Mouse (Mus musculus) hindbrain, embryonic 15.5 days (tissue): Measurements from ENCODE around the gene Ppbp. TPM values are rescaled to one million over a fixed set of nuclear protein-coding genes. Genes with fewer than 3 reads are reported as not detected.

Experiments used
- ATAC-seq: fragments of 200-750 bp; cut with Nextera tagmentation; 2 replicates; pipeline ENCODE4 v1.8.0; 2017; ENCODE audit warnings: low read depth, moderate number of reproducible peaks, moderate TSS enrichment; ENCODE audit not compliant: low FRiP score
- H3K27ac ChIP-seq: fragments of 300-500 bp; sonication (generic); replicated peaks from 2 replicates; pipeline ENCODE4 v1.5.1; 2015; ENCODE audit warnings: mild to moderate bottlenecking, inconsistent platforms
- H3K27me3 ChIP-seq: fragments of 300-500 bp; sonication (generic); 2 replicates; pipeline ENCODE4 v1.6.1; 2015; ENCODE audit warnings: control low read depth, inconsistent platforms
- H3K36me3 ChIP-seq: fragments of 300-500 bp; sonication (generic); 2 replicates; pipeline ENCODE4 v1.6.1; 2015; ENCODE audit warnings: control low read depth, inconsistent platforms
- H3K4me1 ChIP-seq: fragments of 300-500 bp; sonication (generic); replicated peaks from 2 replicates; pipeline ENCODE4 v1.6.1; 2015; ENCODE audit warnings: control low read depth, inconsistent platforms
- H3K4me2 ChIP-seq: fragments of 300-500 bp; sonication (generic); 2 replicates; pipeline ENCODE4 v1.6.1; 2015; ENCODE audit warnings: moderate library complexity, mild to moderate bottlenecking, inconsistent platforms
- H3K4me3 ChIP-seq: fragments of 300-500 bp; sonication (generic); 2 replicates; pipeline ENCODE4 v1.5.1; 2015; ENCODE audit warnings: mild to moderate bottlenecking, inconsistent platforms
- H3K9ac ChIP-seq: fragments of 300-500 bp; sonication (generic); 2 replicates; pipeline ENCODE4 v1.6.1; 2015; ENCODE audit warnings: inconsistent platforms
- H3K9me3 ChIP-seq: fragments of 300-500 bp; sonication (generic); 2 replicates; pipeline ENCODE4 v1.6.1; 2016; ENCODE audit warnings: control low read depth, inconsistent platforms
- WGBS: fragments of 180-500 bp; shearing (Covaris S2); methylation state at CpG from one replicate; pipeline ENCODE4 v1.1.7; 2015; 5-methylcytosine and 5-hydroxymethylcytosine counted together
- polyA plus RNA-seq: library from polyadenylated mRNA; unstranded; fragments of >200 nt; fragmentation: Nextera tagmentation; extraction: Ambion mirVana; gene quantifications from 2 replicates; pipeline ENCODE4 v1.2.1, GENCODE M21; 2015

Gene Ppbp
- polyA plus RNA-seq, 1 experiment from 2014 or later: 1.9 TPM

GRCm38 (mm10) chr5:90763912-90764665 is 4.2 kb upstream of the Ppbp start:
- Histone ChIP-seq H3K4me3 (no peak overlapping the region), H3K4me2 (no peak overlapping the region), H3K27ac (no peak overlapping the region), H3K9ac (no peak overlapping the region), H3K9me3 (no peaks in the 10 kb centered on the region), H3K36me3 (no peaks in the 10 kb centered on the region), H3K4me1 (peaks cover 2% of the 10 kb centered on the region), H3K27me3 (peaks cover 2% of the 10 kb centered on the region; the same call in 1 of the 2 replicates)
- 84% methylated on average over 12 of the region's 12 CpGs for WGBS
- no peak for ATAC-seq

DNA sequence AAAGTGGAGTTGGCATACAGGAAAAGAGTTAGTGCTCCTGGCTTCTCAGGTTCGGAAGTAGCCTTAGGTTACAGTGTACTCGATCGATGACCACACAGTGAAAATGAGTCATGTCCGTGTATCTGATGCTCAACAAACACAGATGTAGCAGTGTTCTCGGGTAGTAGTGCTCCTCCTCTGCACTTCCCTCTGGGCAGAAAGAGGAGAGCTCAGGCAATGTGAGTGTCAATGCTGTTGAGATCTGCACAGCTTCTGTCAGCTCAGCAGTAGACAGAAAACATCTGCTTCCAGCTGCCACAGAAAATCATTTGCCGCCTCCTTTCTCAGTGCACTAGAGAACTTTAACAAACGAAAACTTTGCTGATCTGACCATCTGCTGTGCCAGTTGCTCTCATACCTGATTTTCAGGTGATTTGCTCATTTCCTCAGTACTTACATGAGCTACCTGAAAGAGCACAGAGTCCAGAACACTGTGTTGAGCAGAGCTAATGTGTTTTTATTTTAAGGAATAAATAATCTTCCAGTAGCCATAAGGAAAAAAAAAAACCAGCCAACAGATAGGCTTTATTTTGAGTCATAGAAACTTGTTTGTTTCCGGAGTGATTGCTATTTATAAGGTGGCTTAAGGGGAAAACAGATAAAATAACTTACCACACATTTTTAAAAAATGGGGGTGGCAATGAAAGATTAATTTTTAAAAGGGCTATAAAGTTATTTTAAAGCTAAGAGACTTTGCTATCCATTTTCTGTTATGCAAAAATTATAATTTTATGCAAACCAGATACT is 2.3 kb upstream of the Ppbp start:
- H3K36me3 ChIP-seq: no peaks in the 10 kb centered on the region
- H3K27me3 ChIP-seq: peaks cover 2% of the 10 kb centered on the region; the same call in 1 of the 2 replicates
- no peak overlapping the region for H3K27ac ChIP-seq
- no peaks in the 10 kb centered on the region for H3K9me3 ChIP-seq
- H3K4me1 ChIP-seq: no peaks in the 10 kb centered on the region
- no peak overlapping the region for H3K4me2 ChIP-seq
- no peak overlapping the region for H3K4me3 ChIP-seq
- ATAC-seq: no peak
- H3K9ac ChIP-seq: no peak overlapping the region
- WGBS: 81% methylated on average over 8 of the region's 8 CpGs

- Histone ChIP-seq H3K4me1 (no peaks in the 10 kb centered on the region), H3K36me3 (no peaks in the 10 kb centered on the region), H3K4me3 (no peak overlapping the region), H3K27ac (no peak overlapping the region), H3K9ac (no peak overlapping the region), H3K4me2 (no peak overlapping the region), H3K9me3 (no peaks in the 10 kb centered on the region), H3K27me3 (no peaks in the 10 kb centered on the region)
- 79% methylated on average over 3 of the region's 3 CpGs for WGBS
- no peak for ATAC-seq
These were observed 3.1 kb downstream of the Ppbp start for GRCm38 (mm10) chr5:90771369-90771768.

GRCm38 (mm10) chr5:90771880-90772653 is 3.7 kb downstream of the Ppbp start, which contains the start of gene Pf4:
Gene Pf4 (plus strand): TSS chr5:90772435.
- no peaks in the 10 kb centered on the region for H3K9me3 ChIP-seq
- no peaks in the 10 kb centered on the region for H3K36me3 ChIP-seq
- 91% methylated on average over 16 of the region's 16 CpGs for WGBS
- H3K27ac ChIP-seq: no peak within 1 kb of the TSS
- no peaks in the 10 kb centered on the region for H3K4me1 ChIP-seq
- H3K27me3 ChIP-seq: no peaks in the 10 kb centered on the region
- no peak within 1 kb of the TSS for H3K4me2 ChIP-seq
- ATAC-seq: no peak
- H3K9ac ChIP-seq: no peak within 1 kb of the TSS
- H3K4me3 ChIP-seq: no peak within 1 kb of the TSS

DNA sequence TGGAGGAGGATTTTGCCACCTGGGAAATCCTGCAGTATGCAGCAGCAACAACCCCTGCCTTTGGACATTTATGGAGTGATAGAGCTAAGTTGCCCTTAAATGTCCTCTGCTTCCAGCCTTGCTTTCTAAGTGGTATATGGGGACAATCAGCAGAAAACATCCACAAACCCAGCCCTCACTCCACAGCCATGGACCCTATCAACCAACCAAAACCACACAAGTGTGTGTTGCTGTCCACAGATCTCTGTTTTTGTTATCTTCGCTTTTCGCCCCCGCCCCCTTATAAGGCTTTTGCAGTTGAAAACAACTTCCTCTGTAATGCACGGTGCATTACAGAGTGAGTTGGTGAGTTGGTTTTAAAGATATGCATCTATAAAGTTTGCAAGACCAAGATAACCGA is 7.2 kb downstream of the Ppbp start:
- Histone ChIP-seq H3K9ac (no peak overlapping the region), H3K27ac (no peak overlapping the region), H3K4me1 (no peaks in the 10 kb centered on the region), H3K4me2 (no peak overlapping the region), H3K27me3 (no peaks in the 10 kb centered on the region), H3K9me3 (no peaks in the 10 kb centered on the region), H3K36me3 (no peaks in the 10 kb centered on the region), H3K4me3 (no peak overlapping the region)
- no peak for ATAC-seq
- 98% methylated on average over 5 of the region's 5 CpGs for WGBS

DNA sequence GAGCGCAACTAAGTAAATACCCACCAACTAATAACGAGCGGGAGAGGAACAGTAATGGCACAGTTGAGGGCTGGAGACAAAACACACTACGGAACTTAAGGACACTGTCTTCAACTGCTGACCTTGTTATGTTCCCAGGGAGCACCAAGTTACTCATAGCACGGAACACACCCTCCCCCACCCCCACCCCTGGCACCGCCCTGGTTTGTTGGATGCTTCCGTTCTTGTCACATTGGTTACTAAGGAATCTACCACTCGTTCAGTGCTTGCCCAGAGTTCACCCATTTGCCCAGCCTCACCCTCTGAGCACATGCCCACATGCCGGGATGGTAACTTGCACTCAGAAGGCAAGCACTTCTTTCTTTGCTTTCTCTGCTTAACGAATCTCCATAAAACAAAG is 9.3 kb downstream of the Ppbp start:
- H3K9me3 ChIP-seq: no peaks in the 10 kb centered on the region
- no peak for ATAC-seq
- no peaks in the 10 kb centered on the region for H3K36me3 ChIP-seq
- no peaks in the 10 kb centered on the region for H3K27me3 ChIP-seq
- H3K27ac ChIP-seq: no peak overlapping the region
- no peaks in the 10 kb centered on the region for H3K4me1 ChIP-seq
- H3K4me3 ChIP-seq: no peak overlapping the region
- no peak overlapping the region for H3K9ac ChIP-seq
- WGBS: 83% methylated on average over 10 of the region's 10 CpGs
- no peak overlapping the region for H3K4me2 ChIP-seq

GRCm38 (mm10) chr5:90778856-90779255 is 10.5 kb downstream of the Ppbp start:
- Histone ChIP-seq H3K9me3 (no peaks in the 10 kb centered on the region), H3K36me3 (no peaks in the 10 kb centered on the region), H3K4me1 (no peaks in the 10 kb centered on the region), H3K4me2 (no peak overlapping the region), H3K27me3 (no peaks in the 10 kb centered on the region), H3K27ac (no peak overlapping the region), H3K9ac (no peak overlapping the region), H3K4me3 (no peak overlapping the region)
- 85% methylated on average over 6 of the region's 6 CpGs for WGBS
- no peak for ATAC-seq

GRCm38 (mm10) chr5:90783697-90784096 is 15.4 kb downstream of the Ppbp start:
- Histone ChIP-seq H3K9me3 (no peaks in the 10 kb centered on the region), H3K36me3 (no peaks in the 10 kb centered on the region), H3K27me3 (no peaks in the 10 kb centered on the region), H3K27ac (no peak overlapping the region), H3K4me2 (no peak overlapping the region), H3K4me3 (no peak overlapping the region), H3K4me1 (peaks cover 7% of the 10 kb centered on the region; the same call in 1 of the 2 replicates), H3K9ac (no peak overlapping the region)
- ATAC-seq: no peak
- 90% methylated on average over 3 of the region's 3 CpGs for WGBS

- H3K27me3 ChIP-seq: no peaks in the 10 kb centered on the region
- no peaks in the 10 kb centered on the region for H3K36me3 ChIP-seq
- H3K4me2 ChIP-seq: peak within 1 kb of the TSS; percentile 81
- peak; percentile 93 for ATAC-seq
- WGBS: 18% methylated on average over 25 of the region's 26 CpGs
- H3K9ac ChIP-seq: peak within 1 kb of the TSS; percentile 26; the same call in 1 of the 2 replicates
- peaks cover 7% of the 10 kb centered on the region; the same call in 1 of the 2 replicates for H3K4me1 ChIP-seq
- peak within 1 kb of the TSS; percentile 45 for H3K4me3 ChIP-seq
- H3K9me3 ChIP-seq: no peaks in the 10 kb centered on the region
- H3K27ac ChIP-seq: no peak within 1 kb of the TSS
These were observed 17.6 kb downstream of the Ppbp start, which contains the start of gene Cxcl3 for GRCm38 (mm10) chr5:90785659-90786588. Gene Cxcl3 (plus strand): TSS chr5:90786103.

- Histone ChIP-seq H3K9me3 (no peaks in the 10 kb centered on the region), H3K36me3 (no peaks in the 10 kb centered on the region), H3K4me2 (no peak overlapping the region), H3K9ac (no peak overlapping the region), H3K4me3 (no peak overlapping the region), H3K27ac (no peak overlapping the region), H3K27me3 (no peaks in the 10 kb centered on the region), H3K4me1 (peaks cover 7% of the 10 kb centered on the region; the same call in 1 of the 2 replicates)
- no peak for ATAC-seq
- WGBS: 71% methylated on average over 4 of the region's 4 CpGs
These were observed 19.8 kb downstream of the Ppbp start for GRCm38 (mm10) chr5:90788114-90788513.
